Mouse (Mus musculus) CH12.LX (cell line): Measurements from ENCODE around the gene Fuk. TPM values are rescaled to one million over a fixed set of nuclear protein-coding genes. Genes with fewer than 3 reads are reported as not detected.

Experiments
- DNase-seq: peaks from one replicate; pipeline ENCODE4 v3.0.0-alpha.2; 2013; ENCODE audit errors: extremely low read depth
- H3K27ac ChIP-seq: 2 replicates; pipeline ENCODE4 v1.5.1; 2012; ENCODE audit warnings: low read depth, mild to moderate bottlenecking, control low read depth, moderate library complexity; ENCODE audit not compliant: insufficient read depth
- H3K27me3 ChIP-seq: replicated peaks from 2 replicates; pipeline ENCODE3; 2012; ENCODE audit warnings: inconsistent platforms
- H3K36me3 ChIP-seq, 2 experiments: replicated peaks in 1 of 2; 2 replicates each; pipeline versions ENCODE3 to v1.6.1; 2012; ENCODE audit warnings: inconsistent platforms in 1 of 2, low read length in 1 of 2, mild to moderate bottlenecking in 1 of 2, mixed read lengths in 1 of 2, moderate library complexity in 1 of 2; ENCODE audit not compliant: control insufficient read depth in 1 of 2, insufficient read depth in 1 of 2
- H3K4me1 ChIP-seq, 2 experiments: 2 replicates each; pipeline ENCODE4 v1.6.1; 2012; ENCODE audit warnings: inconsistent platforms in 1 of 2, moderate library complexity in 1 of 2; ENCODE audit not compliant: insufficient read depth in 2 of 2, control insufficient read depth in 1 of 2
- H3K4me2 ChIP-seq: 2 replicates; pipeline ENCODE4 v1.6.1; 2012; ENCODE audit warnings: low read depth, mild to moderate bottlenecking, control low read depth; ENCODE audit not compliant: poor library complexity, insufficient read depth, severe bottlenecking
- H3K4me3 ChIP-seq, 3 experiments: fragments of 150-350 bp in 1 of 3; sonication (generic) in 1 of 3; replicated peaks in 1 of 3; 2 replicates each; pipeline versions ENCODE3 to v1.5.1; 2011 to 2012; ENCODE audit warnings: low read depth in 2 of 3, low read length in 2 of 3, mild to moderate bottlenecking in 2 of 3, moderate library complexity in 2 of 3, control low read depth in 1 of 3, improper control_type of control experiment in 1 of 3, inconsistent platforms in 1 of 3, mixed read lengths in 1 of 3; ENCODE audit not compliant: poor library complexity in 1 of 3
- H3K79me2 ChIP-seq: replicated peaks from 2 replicates; pipeline ENCODE4 v1.6.1; 2012; ENCODE audit warnings: mild to moderate bottlenecking, moderate library complexity; ENCODE audit not compliant: control insufficient read depth, poor library complexity, insufficient read depth, severe bottlenecking; ENCODE audit errors: extremely low read depth
- H3K9ac ChIP-seq: 2 replicates; pipeline ENCODE4 v1.6.1; 2012; ENCODE audit warnings: low read depth, mild to moderate bottlenecking, control low read depth, moderate library complexity; ENCODE audit not compliant: insufficient read depth
- H3K9me3 ChIP-seq: replicated peaks from 2 replicates; pipeline ENCODE3; 2012; ENCODE audit warnings: low read length, inconsistent platforms, mixed read lengths
- CTCF ChIP-seq, 2 experiments: IDR thresholded peaks in 1 of 2; conservative IDR thresholded peaks in 1 of 2; 2 replicates each; pipeline ENCODE4 v1.5.1; 2011 to 2012; ENCODE audit warnings: low read depth in 2 of 2, low read length in 2 of 2, improper control_type of control experiment in 1 of 2, inconsistent platforms in 1 of 2, mild to moderate bottlenecking in 1 of 2, moderate library complexity in 1 of 2
- MXI1 ChIP-seq: IDR thresholded peaks from 2 replicates; pipeline ENCODE4 v1.6.1; 2011; ENCODE audit warnings: mild to moderate bottlenecking, low read depth, low read length, improper control_type of control experiment
- ZNF384 ChIP-seq: IDR thresholded peaks from 2 replicates; pipeline ENCODE4 v1.6.1; 2012; ENCODE audit warnings: low read depth, low read length, improper control_type of control experiment, inconsistent platforms
- dilution Hi-C: fragments of 300-500 bp; cut with MboI; formaldehyde crosslinking; loops from 2 replicates; pipeline ENCODE4 v1.14.3; 2020; ENCODE audit warnings: low sequenced_read_pairs; ENCODE audit not compliant: extremely low pct_unique_long_range_greater_than_20kb, extremely low pct_ligation_motif_present
- in situ Hi-C: fragments of 300-500 bp; cut with MboI; formaldehyde crosslinking; loops from 3 replicates; pipeline ENCODE4 v1.14.3; 2019; ENCODE audit warnings: low sequenced_read_pairs, low pct_ligation_motif_present, low pct_unique_long_range_greater_than_20kb, mixed read lengths
- polyA plus RNA-seq: library from polyadenylated mRNA; unstranded; fragments of >175 nt; gene quantifications from 2 replicates; pipeline ENCODE4 v1.2.1, GENCODE M21; 2012; ENCODE audit warnings: low read depth; ENCODE audit not compliant: insufficient read length
- total RNA-seq, 2 experiments: library from RNA; depleted of rRNA; stranded (reverse); fragments of 300-350 nt in 1 of 2; fragments of >200 nt in 1 of 2; gene quantifications; 2 replicates each; pipeline ENCODE4 v1.2.3; 2012 to 2014

Gene Fuk
- total and polyA plus RNA-seq, 3 experiments, result 6.4 to 14.4 (median 6.8) TPM

DNA sequence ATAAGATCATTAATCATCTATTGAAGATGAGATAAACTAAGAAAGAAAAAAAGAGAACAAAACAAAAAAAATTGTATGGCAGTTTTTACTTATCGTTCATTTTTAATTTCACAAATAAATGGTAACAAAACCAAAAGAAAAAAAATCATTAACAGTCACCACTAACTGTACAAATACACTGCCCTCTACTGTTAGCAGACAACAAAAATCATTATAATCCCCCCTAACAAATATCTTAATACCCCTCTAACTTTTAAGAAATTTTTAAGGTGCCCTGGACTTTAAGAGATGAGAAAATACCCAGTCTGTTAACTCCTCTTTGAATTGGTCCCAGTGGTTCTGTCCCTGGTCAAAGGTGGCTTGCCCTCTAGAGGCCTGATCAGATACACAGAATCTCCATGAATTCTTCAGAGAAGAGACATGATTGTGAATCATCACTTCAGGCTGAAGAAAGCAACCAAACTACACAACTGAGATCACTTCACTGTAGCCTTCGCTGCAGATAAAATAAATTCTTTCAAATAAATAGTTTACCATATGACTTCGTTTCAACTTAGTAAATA is 60.2 kb downstream of the Fuk start:
- no peaks in the 10 kb centered on the region for H3K9me3 ChIP-seq
- H3K4me2 ChIP-seq, result no peak overlapping the region
- in situ Hi-C loops (loop anchor here (5.0 to 25.0 kb wide), 4 partner anchors 87 to 445 kb away; no protein-coding TSS in a partner anchor), dilution Hi-C loops (no loop called here)
- H3K36me3 ChIP-seq, result peaks cover 61 to 74% of the 10 kb centered on the region in 2 experiments
- DNase-seq, result no peak
- peaks cover 3 to 38% of the 10 kb centered on the region in 2 experiments for H3K4me1 ChIP-seq
- H3K79me2 ChIP-seq, result peaks cover 88% of the 10 kb centered on the region
- H3K27me3 ChIP-seq, result no peaks in the 10 kb centered on the region
- H3K4me3 ChIP-seq, result no peak overlapping the region
- H3K9ac ChIP-seq, result no peak overlapping the region
- H3K27ac ChIP-seq, result no peak overlapping the region
- TF ChIP-seq MXI1 (no peak), CTCF (conservative IDR thresholded peaks at IDR 0.05 in 1 of 2, IDR thresholded peaks at IDR 0.05 in 1 of 2; ENCODE audit: low read depth in 2 of 2, low read length in 2 of 2) (peak in 1 of 2 experiments; percentile 48; a peak in 2 of 4 replicates), ZNF384 (peak; percentile 40)
- TF ChIP-seq, all 38 proteins: peak for 2

Other genes with a start within 250 kb of the Fuk start
- 0.42 and 0.64 TPM in 2 replicates for gene Mtss1l, start 181.0 kb downstream of the Fuk start, total RNA-seq (2012; rRNA removed)
- not detected in 2 replicates for gene Mtss1l, start 181.0 kb downstream of the Fuk start, total RNA-seq (2014; rRNA removed)
- 0.66 and 0.79 TPM in 2 replicates for gene Mtss1l, start 181.0 kb downstream of the Fuk start, polyA plus RNA-seq
- 0.21 TPM in 1 of 2 replicates, not detected in the other for gene Il34, start 96.6 kb downstream of the Fuk start, total RNA-seq (2012; rRNA removed)
- gene Il34, start 96.6 kb downstream of the Fuk start, total RNA-seq (2014; rRNA removed), result not detected in 2 replicates
- not detected in 2 replicates for gene Il34, start 96.6 kb downstream of the Fuk start, polyA plus RNA-seq
- 35.2 and 36.4 TPM in 2 replicates for gene Cog4, start 55.9 kb downstream of the Fuk start, total RNA-seq (2012; rRNA removed)
- 24.4 and 27.5 TPM in 2 replicates for gene Cog4, start 55.9 kb downstream of the Fuk start, total RNA-seq (2014; rRNA removed)
- 24.9 and 27.5 TPM in 2 replicates for gene Cog4, start 55.9 kb downstream of the Fuk start, polyA plus RNA-seq
- gene Sf3b3, start 55.7 kb downstream of the Fuk start, total RNA-seq (2012; rRNA removed), result 136 and 163 TPM in 2 replicates
- gene Sf3b3, start 55.7 kb downstream of the Fuk start, total RNA-seq (2014; rRNA removed), result 137 and 139 TPM in 2 replicates
- gene Sf3b3, start 55.7 kb downstream of the Fuk start, polyA plus RNA-seq, result 206 and 213 TPM in 2 replicates
- 14.6 and 16.9 TPM in 2 replicates for gene St3gal2, start 17.4 kb upstream of the Fuk start, total RNA-seq (2012; rRNA removed)
- gene St3gal2, start 17.4 kb upstream of the Fuk start, total RNA-seq (2014; rRNA removed), result 16.4 and 17.0 TPM in 2 replicates
- 41.4 and 44.5 TPM in 2 replicates for gene St3gal2, start 17.4 kb upstream of the Fuk start, polyA plus RNA-seq
- 28.8 and 36.4 TPM in 2 replicates for gene Ddx19a, start 95.3 kb upstream of the Fuk start, total RNA-seq (2012; rRNA removed)
- 19.0 and 23.1 TPM in 2 replicates for gene Ddx19a, start 95.3 kb upstream of the Fuk start, total RNA-seq (2014; rRNA removed)
- gene Ddx19a, start 95.3 kb upstream of the Fuk start, polyA plus RNA-seq, result 96.5 and 107 TPM in 2 replicates
- gene Ddx19b, start 129.3 kb upstream of the Fuk start, total RNA-seq (2012; rRNA removed), result 12.6 and 13.0 TPM in 2 replicates
- 14.4 and 14.9 TPM in 2 replicates for gene Ddx19b, start 129.3 kb upstream of the Fuk start, total RNA-seq (2014; rRNA removed)
- 13.5 and 14.1 TPM in 2 replicates for gene Ddx19b, start 129.3 kb upstream of the Fuk start, polyA plus RNA-seq
- gene Aars, start 130.7 kb upstream of the Fuk start, total RNA-seq (2012; rRNA removed), result 125 and 130 TPM in 2 replicates
- gene Aars, start 130.7 kb upstream of the Fuk start, total RNA-seq (2014; rRNA removed), result 72.6 and 81.9 TPM in 2 replicates
- gene Aars, start 130.7 kb upstream of the Fuk start, polyA plus RNA-seq, result 142 and 171 TPM in 2 replicates
- 3.9 and 23.5 TPM in 2 replicates for gene Exosc6, start 153.9 kb upstream of the Fuk start, total RNA-seq (2012; rRNA removed)
- gene Exosc6, start 153.9 kb upstream of the Fuk start, total RNA-seq (2014; rRNA removed), result 20.3 and 24.3 TPM in 2 replicates
- gene Exosc6, start 153.9 kb upstream of the Fuk start, polyA plus RNA-seq, result 3.2 and 3.9 TPM in 2 replicates
- gene Clec18a, start 189.9 kb upstream of the Fuk start, total RNA-seq (2012; rRNA removed), result not detected in 2 replicates
- gene Clec18a, start 189.9 kb upstream of the Fuk start, total RNA-seq (2014; rRNA removed), result not detected in 2 replicates
- gene Clec18a, start 189.9 kb upstream of the Fuk start, polyA plus RNA-seq, result not detected in 2 replicates
- 11.0 and 11.6 TPM in 2 replicates for gene Pdpr, start 192.1 kb upstream of the Fuk start, total RNA-seq (2012; rRNA removed)
- gene Pdpr, start 192.1 kb upstream of the Fuk start, total RNA-seq (2014; rRNA removed), result 8.0 and 8.3 TPM in 2 replicates
- gene Pdpr, start 192.1 kb upstream of the Fuk start, polyA plus RNA-seq, result 7.6 and 8.3 TPM in 2 replicates